Comparison of ENCODE assay signal across 22 mouse cellular contexts in genomic region chr12:83471760-83472159, GRCm38 (mm10).
"Had no signal": no experiment of that assay in that cellular context is flagged by ENCODE, and none has a peak within 500 bp of the region (broad histone marks: within the 10 kb centered on the region; RNA-seq: fewer than 3 reads in every experiment).

No protein-coding gene starts in this region.

- DNase-seq: kidney, adult 2 months; kidney, postnatal 25 days; layer of hippocampus, adult 9-11 months; liver; lung, adult 18-20 months; lung, postnatal 36 days; retina, postnatal 1 day; right cerebral cortex, postnatal 25 days; spleen, adult 18-20 months; thymus, postnatal 25 days had no signal

- H3K9ac ChIP-seq: liver, embryonic 12.5 days; liver, embryonic 15.5 days; midbrain, embryonic 13.5 days; neural tube, embryonic 13.5 days; stomach, embryonic 15.5 days had no signal

- H3K9me3 ChIP-seq: liver, embryonic 12.5 days; liver, embryonic 15.5 days; midbrain, embryonic 10.5 days; midbrain, embryonic 13.5 days; neural tube, embryonic 13.5 days; stomach, embryonic 15.5 days had no signal

- H3K4me3 ChIP-seq: layer of hippocampus, adult 2 months; liver, embryonic 12.5 days; liver, embryonic 15.5 days; megakaryocyte, embryonic 14.5 days; midbrain, embryonic 10.5 days; midbrain, embryonic 13.5 days; myocyte; neural tube, embryonic 13.5 days; stomach, embryonic 15.5 days had no signal

- ATAC-seq: liver, embryonic 12.5 days; lung, postnatal 0 days; midbrain, embryonic 13.5 days; midbrain, embryonic 16.5 days had no signal

- H3K27me3 ChIP-seq: midbrain, embryonic 13.5 days; neural tube, embryonic 13.5 days; stomach, embryonic 15.5 days had no signal

- H3K4me2 ChIP-seq: liver, embryonic 12.5 days; liver, embryonic 15.5 days; midbrain, embryonic 13.5 days; neural tube, embryonic 13.5 days; stomach, embryonic 15.5 days had no signal

- H3K36me3 ChIP-seq: liver, embryonic 12.5 days; liver, embryonic 15.5 days; midbrain, embryonic 10.5 days; midbrain, embryonic 13.5 days; neural tube, embryonic 13.5 days; stomach, embryonic 15.5 days had no signal

- H3K27ac ChIP-seq: kidney, postnatal 0 days; layer of hippocampus, adult 2 months; liver, embryonic 12.5 days; liver, embryonic 15.5 days; midbrain, embryonic 13.5 days; neural tube, embryonic 13.5 days; stomach, embryonic 15.5 days had no signal
